Mouse (Mus musculus): Measurements from ENCODE around the gene Gm14325.
"Not testable (repeated sequence)": the region's sequence is repeated elsewhere in the genome, so short reads cannot be mapped to it uniquely, and the experiment has no call there.

Gene Gm14325

DNA sequence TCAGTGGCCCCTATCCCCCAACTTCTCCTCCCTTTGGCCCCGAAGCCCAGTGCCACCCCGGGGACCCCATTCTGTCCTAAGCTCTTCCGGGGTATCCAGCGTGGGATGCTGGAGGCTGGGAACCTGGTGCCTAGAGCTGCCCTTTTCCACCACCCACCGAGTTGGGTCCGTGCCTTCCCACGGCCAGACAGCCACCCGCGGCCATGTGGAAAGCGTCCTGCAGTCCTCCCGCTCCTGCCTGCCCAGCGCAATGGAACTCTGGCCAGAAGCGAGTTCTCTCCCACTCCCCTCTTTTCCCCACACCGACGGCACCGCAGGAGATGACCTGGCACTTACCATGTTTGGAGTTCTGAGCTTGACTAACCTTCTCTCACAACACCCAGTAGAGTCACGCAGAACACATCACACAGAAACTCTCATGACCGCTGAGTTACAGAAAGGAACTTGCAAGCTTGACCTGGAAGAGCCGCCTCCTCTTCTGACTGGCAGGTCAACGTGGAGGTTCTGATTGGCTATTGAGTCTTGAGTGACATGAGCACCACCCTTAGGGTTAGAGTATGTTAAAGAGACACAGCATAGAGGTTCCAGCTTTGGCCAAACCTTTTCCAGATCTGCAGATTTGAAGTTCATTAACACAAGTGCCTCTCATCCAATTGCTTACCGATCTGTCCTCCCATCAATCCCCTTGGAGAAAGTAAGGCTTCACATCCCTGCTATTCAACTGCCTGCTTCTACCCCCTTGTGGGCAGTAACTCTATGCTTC, at the start of gene Gm14325:
TSS of gene Gm14325 (minus strand) at position 436 of the 763 bp plus-strand sequence.
- DNase-seq, result peak; percentile 46 to 57

DNA sequence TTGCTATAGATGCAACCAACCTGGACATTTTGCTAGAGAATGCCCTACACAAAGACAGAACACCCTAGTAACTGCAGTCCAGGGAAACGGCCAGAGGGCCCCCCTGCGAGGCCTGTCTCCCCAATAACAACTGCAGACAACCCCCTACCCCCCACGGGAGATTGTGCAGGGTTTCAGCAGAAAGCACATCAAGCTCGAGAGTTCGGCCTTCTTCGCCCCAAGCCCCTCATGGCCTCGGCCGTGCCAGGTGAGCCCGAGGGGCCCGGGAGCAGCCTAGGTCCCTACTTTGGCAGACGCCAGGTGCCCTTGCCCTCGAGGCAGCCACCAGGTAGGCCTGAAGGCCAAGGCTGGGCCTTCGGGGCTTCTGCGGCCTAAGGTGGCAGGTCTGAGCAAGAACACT, 47.6 kb upstream of the Gm14325 start:
- not testable (repeated sequence) for DNase-seq

GRCm38 (mm10) chr2:177862254-177862653, 22.1 kb upstream of the Gm14325 start:
- not testable (repeated sequence) for DNase-seq

GRCm38 (mm10) chr2:177843666-177844065, 3.5 kb upstream of the Gm14325 start:
- DNase-seq, result not testable (repeated sequence)

DNA sequence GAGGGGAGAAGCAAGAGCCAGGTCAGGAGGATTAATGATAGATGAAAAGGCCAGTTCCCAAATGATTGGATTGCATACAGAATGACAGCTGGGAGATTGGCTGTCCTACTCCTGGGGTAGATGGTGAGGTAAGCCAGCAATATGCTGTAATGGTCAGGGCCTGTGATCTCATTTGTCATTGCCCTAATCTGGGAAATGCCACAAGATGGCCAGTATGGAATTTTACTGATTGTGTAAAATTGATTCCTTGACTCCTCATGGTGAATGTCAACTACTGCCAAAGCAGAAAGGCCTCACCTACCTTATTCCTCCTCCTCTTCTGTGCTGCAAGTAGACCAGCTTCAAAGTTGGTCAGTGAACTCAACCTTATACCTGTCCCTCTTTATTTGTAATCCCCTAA, 3.4 kb downstream of the Gm14325 start:
- DNase-seq, result not testable (repeated sequence)

GRCm38 (mm10) chr2:177835733-177836536, 4.2 kb downstream of the Gm14325 start:
- not testable (repeated sequence) for DNase-seq

DNA sequence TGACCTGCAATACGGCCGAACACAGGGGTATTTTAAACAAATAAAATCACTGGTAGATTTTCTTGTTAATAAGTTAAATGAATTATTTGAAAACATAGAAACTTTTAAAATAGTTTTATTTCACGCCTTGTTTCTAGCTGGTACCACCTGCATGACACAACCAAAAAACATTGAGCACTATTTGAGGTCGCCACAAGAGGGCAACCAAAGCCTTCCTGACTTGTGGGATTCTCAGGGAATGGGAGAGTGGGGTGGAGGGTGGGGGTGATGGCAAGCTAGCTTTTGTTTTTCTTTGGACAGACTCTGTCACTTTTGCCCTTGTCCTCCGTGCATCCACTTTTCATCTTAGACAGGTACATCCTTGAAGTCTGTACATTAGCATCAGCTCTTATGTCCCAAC, 18.2 kb downstream of the Gm14325 start:
- peak in 1 of 2 experiments; percentile 23 for DNase-seq

- DNase-seq, result not testable (repeated sequence)
Observed at GRCm38 (mm10) chr2:177806170-177806569, 34.0 kb downstream of the Gm14325 start.

- not testable (repeated sequence) for DNase-seq
Observed at GRCm38 (mm10) chr2:177787351-177787750, 52.8 kb downstream of the Gm14325 start.

Data from thymus, postnatal 36 days (tissue).